Mouse (Mus musculus): ENCODE results near the gene Prl3d1. TPM values are rescaled to one million over a fixed set of nuclear protein-coding genes. Genes with fewer than 3 reads are reported as not detected.
"Not testable (repeated sequence)": the region's sequence is repeated elsewhere in the genome, so short reads cannot be mapped to it uniquely, and the experiment has no call there.

Gene Prl3d1
- not detected in 2 replicates for polyA plus RNA-seq (2015; fragmentation: Nextera tagmentation; extraction: Ambion mirVana)

DNA sequence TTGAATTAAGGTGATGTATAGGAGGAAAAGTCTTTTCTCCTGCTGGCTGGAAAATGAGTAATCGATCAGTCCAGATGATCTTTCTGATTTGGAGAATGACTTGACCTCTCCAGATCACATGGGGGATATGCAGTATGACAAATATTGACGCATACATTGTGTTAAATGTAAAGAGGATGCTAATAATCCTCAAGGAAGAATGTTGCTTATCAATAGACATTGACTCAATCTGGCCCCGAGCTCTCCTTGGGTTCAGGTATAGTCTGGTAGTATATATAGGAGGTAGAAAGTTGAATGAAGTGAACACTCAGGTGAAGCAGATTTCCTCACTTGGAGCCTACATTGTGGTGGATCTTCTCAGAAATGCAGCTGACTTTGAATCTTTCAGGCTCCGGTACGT is at the start of gene Prl3d1:
Gene Prl3d1, plus strand, starts transcription at position 301 of the 400 bp plus-strand sequence.
- not testable (repeated sequence) for H3K4me1 ChIP-seq (replicated peaks); H3K27me3 ChIP-seq; H3K9me3 ChIP-seq; H3K4me2 ChIP-seq; H3K4me3 ChIP-seq; ATAC-seq (ENCODE audit: low FRiP score); H3K36me3 ChIP-seq; H3K27ac ChIP-seq; H3K9ac ChIP-seq
- WGBS: 89% methylated on average over 5 of the region's 5 CpGs

DNA sequence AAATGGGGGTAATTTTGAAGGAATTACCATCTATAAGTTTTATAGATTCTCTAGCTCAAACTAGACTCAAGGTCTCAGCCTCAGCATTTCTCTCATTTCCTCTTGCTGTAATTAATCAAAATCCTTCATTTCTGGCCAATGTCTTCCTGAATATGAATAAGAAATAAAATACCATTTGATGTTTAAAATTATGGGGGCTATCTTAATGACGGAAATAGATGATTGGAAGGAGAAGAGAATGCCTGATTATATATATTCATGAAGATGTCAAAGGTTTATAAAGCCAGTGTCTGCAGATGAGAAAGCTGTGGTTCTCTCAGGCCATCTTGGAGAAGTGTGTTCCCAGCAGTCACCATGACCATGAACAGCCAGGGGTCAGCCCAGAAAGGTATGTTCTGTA is 36.7 kb upstream of the Prl3d1 start, which contains the start of gene Prl:
Gene Prl, plus strand, starts transcription at position 301 of the 400 bp plus-strand sequence.
- Histone ChIP-seq H3K9ac (no peak within 1 kb of the TSS), H3K27ac (no peak within 1 kb of the TSS), H3K4me3 (no peak within 1 kb of the TSS), H3K36me3 (no peaks in the 10 kb centered on the region), H3K4me1 (replicated peaks) (no peaks in the 10 kb centered on the region), H3K27me3 (no peaks in the 10 kb centered on the region), H3K4me2 (no peak within 1 kb of the TSS), H3K9me3 (no peaks in the 10 kb centered on the region)
- no peak for ATAC-seq (ENCODE audit: low FRiP score)
- 92% methylated on average over 1 of the region's 1 CpGs for WGBS

DNA sequence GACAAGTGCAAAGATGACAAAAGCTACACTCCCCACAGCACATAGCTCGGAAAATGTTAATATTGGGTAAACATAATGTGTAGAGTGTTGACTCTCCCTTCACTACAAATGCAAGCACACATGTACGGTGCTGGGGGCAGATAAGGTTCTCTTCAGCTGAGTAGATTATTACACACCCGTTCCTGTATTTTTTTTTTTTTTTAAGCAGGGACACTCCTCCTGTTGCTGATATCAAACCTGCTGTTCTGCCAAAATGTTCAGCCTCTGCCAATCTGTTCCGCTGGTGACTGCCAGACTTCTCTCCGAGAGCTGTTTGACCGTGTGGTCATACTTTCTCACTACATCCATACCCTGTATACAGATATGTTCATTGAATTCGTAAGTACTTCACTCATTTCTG is 34.8 kb upstream of the Prl3d1 start:
- Histone ChIP-seq H3K36me3 (no peaks in the 10 kb centered on the region), H3K9me3 (no peaks in the 10 kb centered on the region), H3K4me2 (no peak overlapping the region), H3K4me1 (replicated peaks) (no peaks in the 10 kb centered on the region), H3K27ac (no peak overlapping the region), H3K27me3 (no peaks in the 10 kb centered on the region), H3K9ac (no peak overlapping the region), H3K4me3 (no peak overlapping the region)
- no peak for ATAC-seq (ENCODE audit: low FRiP score)
- 90% methylated on average over 7 of the region's 7 CpGs for WGBS

DNA sequence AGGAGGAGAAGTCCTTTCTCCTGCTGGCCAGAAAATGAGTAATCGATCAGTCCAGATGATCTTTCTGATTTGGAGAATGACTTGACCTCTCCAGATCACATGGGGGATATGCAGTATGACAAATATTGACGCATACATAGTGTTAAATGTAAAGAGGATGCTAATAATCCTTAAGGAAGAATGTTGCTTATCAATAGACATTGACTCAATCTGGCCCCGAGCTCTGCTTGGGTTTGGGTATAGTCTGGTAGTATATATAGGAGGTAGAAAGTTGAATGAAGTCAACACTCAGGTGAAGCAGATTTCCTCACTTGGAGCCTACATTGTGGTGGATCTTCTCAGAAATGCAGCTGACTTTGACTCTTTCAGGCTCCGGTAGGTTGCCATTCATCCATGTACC is 27.4 kb downstream of the Prl3d1 start, which contains the start of gene Prl3d2:
Gene Prl3d2, plus strand, starts transcription at position 301 of the 400 bp plus-strand sequence.
- not testable (repeated sequence) for H3K27ac ChIP-seq; H3K36me3 ChIP-seq; H3K27me3 ChIP-seq; H3K4me2 ChIP-seq; H3K9me3 ChIP-seq; ATAC-seq (ENCODE audit: low FRiP score); H3K9ac ChIP-seq; H3K4me3 ChIP-seq; H3K4me1 ChIP-seq (replicated peaks)
- WGBS: 91% methylated on average over 4 of the region's 4 CpGs

DNA sequence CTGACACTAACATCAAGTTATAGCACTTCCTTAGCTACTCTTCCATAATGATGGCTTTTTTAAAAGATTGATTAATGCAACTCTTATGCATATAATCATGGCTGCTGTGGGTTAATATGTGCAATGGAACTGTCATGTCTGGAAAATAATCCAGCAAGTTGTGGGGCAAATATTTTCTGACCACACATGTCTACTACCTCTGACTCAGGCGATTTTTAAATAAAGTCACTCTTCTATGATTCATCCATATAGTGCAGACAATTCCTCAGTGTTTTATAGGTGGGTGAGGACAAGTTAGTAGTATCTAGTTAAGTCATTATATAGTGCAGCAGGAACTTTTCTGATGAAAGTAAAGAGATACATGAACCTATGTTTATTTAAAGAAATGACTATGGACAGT is 54.3 kb downstream of the Prl3d1 start:
- Histone ChIP-seq H3K4me1 (replicated peaks) (no peaks in the 10 kb centered on the region), H3K9ac (no peak overlapping the region), H3K36me3 (no peaks in the 10 kb centered on the region), H3K4me2 (no peak overlapping the region), H3K9me3 (no peaks in the 10 kb centered on the region), H3K27ac (no peak overlapping the region), H3K27me3 (no peaks in the 10 kb centered on the region), H3K4me3 (no peak overlapping the region)
- no peak for ATAC-seq (ENCODE audit: low FRiP score)
- 67% methylated on average over 1 of the region's 1 CpGs for WGBS

Other genes with a start within 250 kb of the Prl3d1 start
- gene Prl, start 36.6 kb upstream of the Prl3d1 start, polyA plus RNA-seq (2015; fragmentation: Nextera tagmentation; extraction: Ambion mirVana): not detected in 2 replicates
- not detected in 2 replicates for gene Prl3d2, start 27.5 kb downstream of the Prl3d1 start, polyA plus RNA-seq (2015; fragmentation: Nextera tagmentation; extraction: Ambion mirVana)
- gene Prl3d3, start 62.6 kb downstream of the Prl3d1 start, polyA plus RNA-seq (2015; fragmentation: Nextera tagmentation; extraction: Ambion mirVana): not detected in 2 replicates
- not detected in 2 replicates for gene Prl3c1, start 102.5 kb downstream of the Prl3d1 start, polyA plus RNA-seq (2015; fragmentation: Nextera tagmentation; extraction: Ambion mirVana)
- gene Prl3b1, start 147.7 kb downstream of the Prl3d1 start, polyA plus RNA-seq (2015; fragmentation: Nextera tagmentation; extraction: Ambion mirVana): not detected in 2 replicates
- gene Prl3a1, start 165.2 kb downstream of the Prl3d1 start, polyA plus RNA-seq (2015; fragmentation: Nextera tagmentation; extraction: Ambion mirVana): not detected in 2 replicates
- gene Prl6a1, start 218.4 kb downstream of the Prl3d1 start, polyA plus RNA-seq (2015; fragmentation: Nextera tagmentation; extraction: Ambion mirVana): not detected in 2 replicates